In the genomic region with DNA sequence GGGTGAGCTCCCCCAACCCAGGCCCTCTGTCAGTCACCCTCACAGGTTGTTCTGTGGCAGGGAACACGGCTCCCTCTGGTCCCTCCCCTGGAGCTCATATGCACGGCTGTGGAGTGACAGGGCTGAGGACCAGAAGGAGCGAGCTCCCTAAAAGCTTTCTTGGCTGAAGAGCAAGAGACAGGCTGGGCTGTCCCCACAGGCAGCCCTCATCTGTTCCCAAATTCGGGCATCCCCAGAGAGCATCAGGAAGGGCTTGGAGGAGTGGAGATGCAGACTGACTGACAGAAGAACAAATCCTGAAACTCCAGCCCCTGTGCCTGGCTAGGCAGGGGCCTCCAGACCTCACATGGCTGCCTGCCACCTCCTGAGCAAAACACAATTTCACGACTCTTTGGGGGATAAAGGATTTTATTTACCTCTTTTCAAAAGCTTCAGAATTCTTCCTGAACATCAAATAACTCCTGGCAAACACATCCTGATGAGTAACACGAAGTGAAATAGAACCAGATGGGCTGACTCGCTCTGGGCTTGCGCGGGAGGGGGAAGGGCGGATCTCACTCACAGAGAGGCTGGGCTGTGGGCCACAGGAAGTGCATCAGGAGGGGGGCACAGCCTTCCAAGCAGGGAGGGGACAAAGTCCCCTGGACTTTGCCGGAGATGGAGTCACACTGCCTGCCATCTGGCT, we compare ENCODE assay signal across 8 mouse cellular contexts.
DNase-seq lines count a peak whose midpoint lies in the region; ATAC-seq and TF ChIP-seq lines count a peak whose summit lies in the region.

No protein-coding gene starts in this region.

- DNase-seq in adipocyte (ENCODE audit: low spot score), result peak; percentile 59
- peak; percentile 81 for DNase-seq in embryo, embryonic 10.5 days (ENCODE audit: low spot score)
- peak; percentile 84 for DNase-seq in gastrocnemius, postnatal 10 days
- DNase-seq in hindbrain, postnatal 0 days (ENCODE audit: low spot score), result peak; percentile 92
- peak; percentile 77 for DNase-seq in left cerebral cortex, adult 11 months (ENCODE audit: low spot score)
- peak; percentile 95 for DNase-seq in lung, postnatal 0 days (ENCODE audit: low spot score)
- DNase-seq in right cerebral cortex, adult 2 months (ENCODE audit: low spot score in 2 of 2), result peak; percentile 91 to 92
- peak; percentile 86 for DNase-seq in yolk sac, embryonic 10.5 days (ENCODE audit: low spot score)

- no peak for TF ChIP-seq CTCF in hindbrain, postnatal 0 days (IDR thresholded peaks at IDR 0.05; ENCODE audit: low read depth)
- no peak for TF ChIP-seq CTCF in lung, postnatal 0 days (IDR thresholded peaks at IDR 0.05)

- no peak overlapping the region for H3K9ac ChIP-seq in hindbrain, postnatal 0 days (replicated peaks; ENCODE audit: low read length)
- no peak overlapping the region for H3K9ac ChIP-seq in lung, postnatal 0 days (replicated peaks; ENCODE audit: low read depth)

- peaks cover 23% of the 10 kb centered on the region for H3K4me1 ChIP-seq in hindbrain, postnatal 0 days (ENCODE audit: insufficient read depth, low read length)
- H3K4me1 ChIP-seq in lung, postnatal 0 days (ENCODE audit: insufficient read depth, low read depth, low read length), result peaks cover 8% of the 10 kb centered on the region; the same call in 1 of the 2 replicates

- no peaks in the 10 kb centered on the region for H3K9me3 ChIP-seq in hindbrain, postnatal 0 days (ENCODE audit: low read length)
- H3K9me3 ChIP-seq in lung, postnatal 0 days (ENCODE audit: low read length), result no peaks in the 10 kb centered on the region

- H3K4me3 ChIP-seq in hindbrain, postnatal 0 days (ENCODE audit: low read length), result no peak overlapping the region
- H3K4me3 ChIP-seq in lung, postnatal 0 days (ENCODE audit: low read depth, low read length), result no peak overlapping the region

- peak overlapping the region; percentile 26 for H3K4me2 ChIP-seq in hindbrain, postnatal 0 days (ENCODE audit: low read depth, low read length)
- peak overlapping the region; percentile 28; the same call in 1 of the 2 replicates for H3K4me2 ChIP-seq in lung, postnatal 0 days (replicated peaks; ENCODE audit: low read depth, low read length)

- TF ChIP-seq EP300 in lung, postnatal 0 days (IDR thresholded peaks at IDR 0.05), result no peak

- no peaks in the 10 kb centered on the region for H3K27me3 ChIP-seq in hindbrain, postnatal 0 days (ENCODE audit: insufficient read depth, low read length)
- no peaks in the 10 kb centered on the region for H3K27me3 ChIP-seq in lung, postnatal 0 days (replicated peaks; ENCODE audit: insufficient read depth, low read length)

- WGBS in hindbrain, postnatal 0 days, result 9% methylated on average over 11 of the region's 11 CpGs
- WGBS in lung, postnatal 0 days, result 15% methylated on average over 11 of the region's 11 CpGs

- peak; percentile 95 for ATAC-seq in hindbrain, postnatal 0 days
- ATAC-seq in lung, postnatal 0 days, result peak; percentile 94

- H3K36me3 ChIP-seq in hindbrain, postnatal 0 days (ENCODE audit: insufficient read depth, low read length), result no peaks in the 10 kb centered on the region
- no peaks in the 10 kb centered on the region for H3K36me3 ChIP-seq in lung, postnatal 0 days (ENCODE audit: insufficient read depth, low read length)

- peak overlapping the region; percentile 78 for H3K27ac ChIP-seq in hindbrain, postnatal 0 days
- H3K27ac ChIP-seq in lung, postnatal 0 days (ENCODE audit: low read length), result peak overlapping the region; percentile 65
